In the genomic region with DNA sequence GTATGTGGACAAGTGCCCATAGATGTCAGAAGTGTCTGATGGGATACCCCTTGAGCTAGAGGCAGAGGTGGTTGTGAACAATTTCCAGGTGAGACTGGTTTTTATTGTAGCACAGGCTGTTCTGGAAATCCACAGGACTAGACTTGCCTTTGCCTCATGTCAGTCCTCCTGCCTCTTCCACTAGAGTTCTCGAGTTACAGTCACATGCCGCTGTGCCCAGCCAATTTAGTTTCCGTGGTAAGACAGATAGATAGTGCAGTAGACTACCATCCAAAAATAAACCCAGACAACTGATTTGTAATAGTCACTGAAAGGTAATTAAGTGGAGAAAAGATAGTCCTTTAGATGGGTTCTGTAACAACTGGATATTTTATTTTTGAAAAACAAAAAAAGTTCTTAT, we compare ENCODE assay signal across 31 mouse cellular contexts. TPM values are rescaled to one million over a fixed set of nuclear protein-coding genes. Genes with fewer than 3 reads are reported as not detected.
DNase-seq lines count a peak whose midpoint lies in the region; ATAC-seq and TF ChIP-seq lines count a peak whose summit lies in the region.
"Had no signal": no experiment of that assay in that cellular context is flagged by ENCODE, and none has a peak within 500 bp of the region (broad histone marks: within the 10 kb centered on the region; RNA-seq: fewer than 3 reads in every experiment).

No protein-coding gene starts in this region.

- 56% methylated on average over 3 of the region's 3 CpGs for WGBS in embryonic facial prominence, embryonic 14.5 days
- WGBS in embryonic facial prominence, embryonic 10.5 days = 70% methylated on average over 3 of the region's 3 CpGs
- WGBS in heart, adult 2 months = 56% methylated on average over 3 of the region's 3 CpGs
- WGBS in heart, embryonic 16.5 days = 31% methylated on average over 3 of the region's 3 CpGs
- WGBS in liver, postnatal 0 days (ENCODE audit: insufficient replicate concordance) = 84% methylated on average over 3 of the region's 3 CpGs

- no peak overlapping the region for H3K4me2 ChIP-seq in embryonic facial prominence, embryonic 14.5 days (ENCODE audit: low read depth, low read length)
- H3K4me2 ChIP-seq in heart, embryonic 16.5 days (ENCODE audit: low read depth, low read length) = peak overlapping the region; percentile 7; the same call in 1 of the 2 replicates
- H3K4me2 ChIP-seq in liver, postnatal 0 days (ENCODE audit: low read depth, low read length) = no peak overlapping the region
- H3K4me2 ChIP-seq: embryonic facial prominence, embryonic 15.5 days; forebrain, embryonic 12.5 days; hindbrain, embryonic 12.5 days; liver, embryonic 12.5 days; midbrain, embryonic 13.5 days; stomach, embryonic 15.5 days had no signal

- H3K27me3 ChIP-seq in embryonic facial prominence, embryonic 14.5 days (replicated peaks; ENCODE audit: control insufficient read depth, insufficient read depth, low read length) = no peaks in the 10 kb centered on the region
- H3K27me3 ChIP-seq in embryonic facial prominence, embryonic 10.5 days (replicated peaks; ENCODE audit: low read depth, poor library complexity, severe bottlenecking) = no peaks in the 10 kb centered on the region
- H3K27me3 ChIP-seq in heart, adult 2 months (ENCODE audit: control insufficient read depth, insufficient read depth, low read length) = no peaks in the 10 kb centered on the region
- no peaks in the 10 kb centered on the region for H3K27me3 ChIP-seq in C2C12 (ENCODE audit: control insufficient read depth, insufficient read depth, insufficient read length)
- no peaks in the 10 kb centered on the region for H3K27me3 ChIP-seq in heart, embryonic 16.5 days (ENCODE audit: control insufficient read depth, insufficient read depth, low read length)
- H3K27me3 ChIP-seq in liver, postnatal 0 days (ENCODE audit: insufficient read depth, low read length) = no peaks in the 10 kb centered on the region
- H3K27me3 ChIP-seq: embryonic facial prominence, embryonic 15.5 days; forebrain, embryonic 12.5 days; hindbrain, embryonic 12.5 days; liver, embryonic 12.5 days; midbrain, embryonic 13.5 days; Patski; stomach, embryonic 15.5 days had no signal

- no peak for ATAC-seq in embryonic facial prominence, embryonic 14.5 days (ENCODE audit: low read depth)
- ATAC-seq in heart, embryonic 16.5 days (replicated peaks; ENCODE audit: extremely low read depth, insufficient read depth, low FRiP score) = peak; percentile 81; the same call in 1 of the 2 replicates
- ATAC-seq in liver, postnatal 0 days = no peak
- ATAC-seq: CD4-positive, CD25-positive, alpha-beta regulatory T cell, adult 4 months; forebrain, postnatal 0 days; intestine, embryonic 16.5 days; liver, embryonic 12.5 days; lung, postnatal 0 days; midbrain, embryonic 13.5 days; Patski had no signal

- no peak for TF ChIP-seq POLR2A in heart, adult 2 months (IDR thresholded peaks at IDR 0.05; ENCODE audit: insufficient read depth, low read depth, low read length)

- 0 out of 2 replicates have a peak, but pooled peaks have one; percentile 36 for TF ChIP-seq EP300 in heart, adult 2 months (IDR thresholded peaks at IDR 0.05; ENCODE audit: insufficient read depth, low read depth, low read length)
- no peak for TF ChIP-seq EP300 in liver, postnatal 0 days (IDR thresholded peaks at IDR 0.05; ENCODE audit: low read depth)

- intact Hi-C loops in heart, adult 2 months (cut with DNase I) = no loop called here
- intact Hi-C loops in heart, postnatal 14 days (cut with DNase I) = no loop called here

- H3ac ChIP-seq in C2C12 (ENCODE audit: control insufficient read depth, insufficient read length, low read depth) = no peak overlapping the region

- no peaks in the 10 kb centered on the region for H3K9me3 ChIP-seq in embryonic facial prominence, embryonic 14.5 days (ENCODE audit: control insufficient read depth, low read length)
- H3K9me3 ChIP-seq in embryonic facial prominence, embryonic 10.5 days = no peaks in the 10 kb centered on the region
- H3K9me3 ChIP-seq in heart, embryonic 16.5 days (replicated peaks; ENCODE audit: control insufficient read depth, low read length) = no peaks in the 10 kb centered on the region
- no peaks in the 10 kb centered on the region for H3K9me3 ChIP-seq in liver, postnatal 0 days (ENCODE audit: low read length)
- H3K9me3 ChIP-seq: embryonic facial prominence, embryonic 15.5 days; forebrain, embryonic 12.5 days; hindbrain, embryonic 12.5 days; liver, embryonic 12.5 days; midbrain, embryonic 13.5 days; stomach, embryonic 15.5 days had no signal

- H3K36me3 ChIP-seq in embryonic facial prominence, embryonic 14.5 days (ENCODE audit: control insufficient read depth, insufficient read depth, low read length) = peaks cover 93% of the 10 kb centered on the region
- H3K36me3 ChIP-seq in embryonic facial prominence, embryonic 10.5 days (replicated peaks) = peaks cover 96% of the 10 kb centered on the region
- peaks cover 20% of the 10 kb centered on the region for H3K36me3 ChIP-seq in heart, adult 2 months (ENCODE audit: control insufficient read depth, insufficient read depth, low read length)
- peaks cover 92% of the 10 kb centered on the region for H3K36me3 ChIP-seq in C2C12 (ENCODE audit: control insufficient read depth, insufficient read depth)
- peaks cover 50% of the 10 kb centered on the region for H3K36me3 ChIP-seq in heart, embryonic 16.5 days (ENCODE audit: control insufficient read depth, insufficient read depth)
- H3K36me3 ChIP-seq in liver, postnatal 0 days (replicated peaks; ENCODE audit: insufficient read depth, low read length) = peaks cover 77% of the 10 kb centered on the region

- H3K4me1 ChIP-seq in embryonic facial prominence, embryonic 14.5 days (ENCODE audit: control insufficient read depth, insufficient read depth, low read length) = no peaks in the 10 kb centered on the region
- no peaks in the 10 kb centered on the region for H3K4me1 ChIP-seq in embryonic facial prominence, embryonic 10.5 days
- peaks cover 1% of the 10 kb centered on the region for H3K4me1 ChIP-seq in heart, adult 2 months (ENCODE audit: control insufficient read depth, insufficient read depth, low read length)
- H3K4me1 ChIP-seq in heart, embryonic 16.5 days (ENCODE audit: control insufficient read depth, insufficient read depth, low read length) = 0 out of 2 replicates have a peak, but pooled peaks cover 2% of the 10 kb centered on the region
- no peaks in the 10 kb centered on the region for H3K4me1 ChIP-seq in liver, postnatal 0 days (ENCODE audit: insufficient read depth)
- H3K4me1 ChIP-seq: embryonic facial prominence, embryonic 15.5 days; forebrain, embryonic 12.5 days; hindbrain, embryonic 12.5 days; liver, embryonic 12.5 days; midbrain, embryonic 13.5 days; stomach, embryonic 15.5 days had no signal

- no peak for TF ChIP-seq CTCF in heart, adult 2 months (IDR thresholded peaks at IDR 0.05)
- TF ChIP-seq CTCF in C2C12 (IDR thresholded peaks at IDR 0.05; ENCODE audit: control insufficient read depth, insufficient read depth, insufficient read length) = no peak
- no peak for TF ChIP-seq CTCF in liver, postnatal 0 days (IDR thresholded peaks at IDR 0.05; ENCODE audit: low read depth)

- DNase-seq in embryonic facial prominence, embryonic 14.5 days (ENCODE audit: low spot score) = peak; percentile 26
- DNase-seq in embryonic facial prominence, embryonic 10.5 days (ENCODE audit: low spot score) = no peak
- DNase-seq in heart, adult 2 months = peak in 1 of 2 experiments; percentile 51
- no peak for DNase-seq in heart, postnatal 14 days
- no peak for DNase-seq in embryo, embryonic 10 days (ENCODE audit: low spot score)
- no peak for DNase-seq in liver, postnatal 0 days
- DNase-seq: adrenal gland, postnatal 10 days; cerebellum, adult 11 months; cerebellum, adult 9-11 months; forebrain, postnatal 0 days; gastrocnemius, postnatal 25 days; kidney, adult 9 months; kidney, postnatal 10 days; layer of hippocampus, postnatal 36 days; left cerebral cortex, postnatal 4 days; lung, adult 18-20 months; lung, postnatal 4 days; retina, postnatal 1 day; right cerebral cortex, postnatal 14 days had no signal

- no peak overlapping the region for H3K9ac ChIP-seq in embryonic facial prominence, embryonic 14.5 days (ENCODE audit: low read depth, low read length)
- H3K9ac ChIP-seq in heart, adult 2 months (ENCODE audit: low read depth, low read length) = no peak overlapping the region
- no peak overlapping the region for H3K9ac ChIP-seq in heart, embryonic 16.5 days (ENCODE audit: low read length)
- no peak overlapping the region for H3K9ac ChIP-seq in liver, postnatal 0 days (replicated peaks)
- H3K9ac ChIP-seq: embryonic facial prominence, embryonic 15.5 days; forebrain, embryonic 12.5 days; forebrain, postnatal 0 days; hindbrain, embryonic 12.5 days; liver, embryonic 12.5 days; midbrain, embryonic 13.5 days; stomach, embryonic 15.5 days had no signal

- no peak overlapping the region for H3K27ac ChIP-seq in embryonic facial prominence, embryonic 14.5 days (replicated peaks; ENCODE audit: low read depth, low read length)
- no peak overlapping the region for H3K27ac ChIP-seq in embryonic facial prominence, embryonic 10.5 days (replicated peaks)
- H3K27ac ChIP-seq in heart, adult 2 months = peak overlapping the region; percentile 15
- peak overlapping the region; percentile 68 for H3K27ac ChIP-seq in heart, embryonic 16.5 days (ENCODE audit: low read length)
- no peak overlapping the region for H3K27ac ChIP-seq in liver, postnatal 0 days (ENCODE audit: low read depth)
- H3K27ac ChIP-seq: embryonic facial prominence, embryonic 15.5 days; forebrain, embryonic 12.5 days; hindbrain, embryonic 12.5 days; liver, embryonic 12.5 days; midbrain, embryonic 13.5 days; stomach, embryonic 15.5 days had no signal

- H3K4me3 ChIP-seq in embryonic facial prominence, embryonic 14.5 days (ENCODE audit: low read depth, low read length) = no peak overlapping the region
- H3K4me3 ChIP-seq in embryonic facial prominence, embryonic 10.5 days = no peak overlapping the region
- no peak overlapping the region for H3K4me3 ChIP-seq in heart, adult 2 months
- no peak overlapping the region for H3K4me3 ChIP-seq in C2C12 (ENCODE audit: insufficient read depth, poor library complexity, severe bottlenecking)
- H3K4me3 ChIP-seq in heart, embryonic 16.5 days (ENCODE audit: low read length) = no peak overlapping the region
- no peak overlapping the region for H3K4me3 ChIP-seq in liver, postnatal 0 days (ENCODE audit: low read depth, low read length)
- H3K4me3 ChIP-seq: embryonic facial prominence, embryonic 15.5 days; forebrain, embryonic 12.5 days; hindbrain, embryonic 12.5 days; liver, embryonic 12.5 days; midbrain, embryonic 13.5 days; stomach, embryonic 15.5 days had no signal

- peaks cover 79% of the 10 kb centered on the region for H3K79me3 ChIP-seq in C2C12 (ENCODE audit: low read depth)

- H3K79me2 ChIP-seq in heart, adult 2 months (replicated peaks; ENCODE audit: control insufficient read depth, insufficient read depth, low read length) = 0 out of 2 replicates have a peak, but pooled peaks cover 1% of the 10 kb centered on the region
- H3K79me2 ChIP-seq in C2C12 (ENCODE audit: control insufficient read depth, insufficient read depth) = peaks cover 100% of the 10 kb centered on the region

RNA-seq across cellular contexts. Expression of gene Baz1b, which starts 15.7 kb away (rescaled TPM):
- polyA plus RNA-seq in embryonic facial prominence, embryonic 14.5 days (2014; fragmentation: Nextera tagmentation; extraction: Ambion mirVana) = 46.9 and 48.4 TPM in 2 replicates
- polyA plus RNA-seq in embryonic facial prominence, embryonic 10.5 days (2016; fragmentation: Nextera tagmentation; extraction: Ambion mirVana) = 60.1 and 61.5 TPM in 2 replicates
- 10 to 100 TPM; 42.3 to 46.1 TPM for total RNA-seq in heart, adult 2 months (2021)
- polyA plus RNA-seq in heart, adult 2 months (2012; rRNA removed) = 13.9 and 20.8 TPM in 2 replicates
- total RNA-seq in heart, postnatal 14 days (2021) = 10 to 100 TPM; 43.1 to 44.9 TPM
- 39.9 TPM for polyA plus RNA-seq in C2C12 (2012; fragmentation: generic; extraction: Trizol)
- polyA plus RNA-seq in heart, embryonic 16.5 days (2015; fragmentation: Nextera tagmentation; extraction: Ambion mirVana) = 21.1 and 22.9 TPM in 2 replicates
- 10.5 and 11.7 TPM in 2 replicates for polyA plus RNA-seq in liver, postnatal 0 days (2015; fragmentation: Nextera tagmentation; extraction: Ambion mirVana)

RNA-seq across cellular contexts. Expression of gene Bcl7b, which starts 34.7 kb away (rescaled TPM):
- 44.3 and 44.4 TPM in 2 replicates for polyA plus RNA-seq in embryonic facial prominence, embryonic 14.5 days (2014; fragmentation: Nextera tagmentation; extraction: Ambion mirVana)
- polyA plus RNA-seq in embryonic facial prominence, embryonic 10.5 days (2016; fragmentation: Nextera tagmentation; extraction: Ambion mirVana) = 44.6 and 48.5 TPM in 2 replicates
- 10 to 100 TPM; 40.3 to 44.1 TPM for total RNA-seq in heart, adult 2 months (2021)
- 37.5 and 37.6 TPM in 2 replicates for polyA plus RNA-seq in heart, adult 2 months (2012; rRNA removed)
- 10 to 100 TPM; 30.0 to 33.1 TPM for total RNA-seq in heart, postnatal 14 days (2021)
- 50.3 TPM for polyA plus RNA-seq in C2C12 (2012; fragmentation: generic; extraction: Trizol)
- polyA plus RNA-seq in heart, embryonic 16.5 days (2015; fragmentation: Nextera tagmentation; extraction: Ambion mirVana) = 40.1 and 47.7 TPM in 2 replicates
- 30.1 and 32.6 TPM in 2 replicates for polyA plus RNA-seq in liver, postnatal 0 days (2015; fragmentation: Nextera tagmentation; extraction: Ambion mirVana)

RNA-seq across cellular contexts. Expression of gene Fzd9, which starts 48.3 kb away (rescaled TPM):
- polyA plus RNA-seq in embryonic facial prominence, embryonic 14.5 days (2014; fragmentation: Nextera tagmentation; extraction: Ambion mirVana) = 21.6 and 21.7 TPM in 2 replicates
- polyA plus RNA-seq in embryonic facial prominence, embryonic 10.5 days (2016; fragmentation: Nextera tagmentation; extraction: Ambion mirVana) = 3.3 and 5.1 TPM in 2 replicates
- 1 to 10 TPM in 1 of 2 experiments, under 1 TPM in 1; 0.78 to 1.3 TPM for total RNA-seq in heart, adult 2 months (2021)
- polyA plus RNA-seq in heart, adult 2 months (2012; rRNA removed) = 1.8 TPM in 2 replicates
- total RNA-seq in heart, postnatal 14 days (2021) = under 1 TPM; 0.29 to 0.55 TPM
- 0.89 TPM for polyA plus RNA-seq in C2C12 (2012; fragmentation: generic; extraction: Trizol)
- polyA plus RNA-seq in heart, embryonic 16.5 days (2015; fragmentation: Nextera tagmentation; extraction: Ambion mirVana) = 4.3 and 5.2 TPM in 2 replicates
- 0.16 and 0.25 TPM in 2 replicates for polyA plus RNA-seq in liver, postnatal 0 days (2015; fragmentation: Nextera tagmentation; extraction: Ambion mirVana)
- polyA plus RNA-seq: CD4-positive, CD25-positive, alpha-beta regulatory T cell, adult 4 months had no signal

RNA-seq across cellular contexts. Expression of gene Tbl2, which starts 53.3 kb away (rescaled TPM):
- polyA plus RNA-seq in embryonic facial prominence, embryonic 14.5 days (2014; fragmentation: Nextera tagmentation; extraction: Ambion mirVana) = 24.1 and 30.1 TPM in 2 replicates
- polyA plus RNA-seq in embryonic facial prominence, embryonic 10.5 days (2016; fragmentation: Nextera tagmentation; extraction: Ambion mirVana) = 21.3 and 22.2 TPM in 2 replicates
- 10 to 100 TPM in 1 of 2 experiments, 1 to 10 TPM in 1; 9.9 to 10.6 TPM for total RNA-seq in heart, adult 2 months (2021)
- 5.8 and 8.8 TPM in 2 replicates for polyA plus RNA-seq in heart, adult 2 months (2012; rRNA removed)
- total RNA-seq in heart, postnatal 14 days (2021) = 10 to 100 TPM; 12.3 to 13.5 TPM
- polyA plus RNA-seq in C2C12 (2012; fragmentation: generic; extraction: Trizol) = 17.0 TPM
- polyA plus RNA-seq in heart, embryonic 16.5 days (2015; fragmentation: Nextera tagmentation; extraction: Ambion mirVana) = 18.9 and 20.3 TPM in 2 replicates
- polyA plus RNA-seq in liver, postnatal 0 days (2015; fragmentation: Nextera tagmentation; extraction: Ambion mirVana) = 10.4 and 12.3 TPM in 2 replicates

Comparison
In these comparisons a context has a peak if more than half of its experiments do, and no peak if none do; other contexts are left out.
1. H3K27ac ChIP-seq: peak in heart, adult 2 months (single experiment) and heart, embryonic 16.5 days (single experiment); none in embryonic facial prominence, embryonic 14.5 days (single experiment), embryonic facial prominence, embryonic 10.5 days (single experiment) and liver, postnatal 0 days (single experiment).